Mouse (Mus musculus): ENCODE measurements around the gene Bpifb6.

Bpifb6 gene

GRCm38 (mm10) chr2:153931125-153931524 is 30.9 kb downstream of the Bpifb6 start:
- no peak for DNase-seq (ENCODE audit: low read depth, low spot score)
- Histone ChIP-seq H3K27me3 (ENCODE audit: control insufficient read depth, insufficient read depth, low read length, poor library complexity, severe bottlenecking) (no peaks in the 10 kb centered on the region), H3K36me3 (ENCODE audit: control insufficient read depth, insufficient read depth, low read length, poor library complexity, severe bottlenecking) (no peaks in the 10 kb centered on the region)

GRCm38 (mm10) chr2:153933311-153933710 is 33.1 kb downstream of the Bpifb6 start:
- Histone ChIP-seq H3K27me3 (ENCODE audit: control insufficient read depth, insufficient read depth, low read length, poor library complexity, severe bottlenecking) (no peaks in the 10 kb centered on the region), H3K36me3 (ENCODE audit: control insufficient read depth, insufficient read depth, low read length, poor library complexity, severe bottlenecking) (no peaks in the 10 kb centered on the region)
- no peak for DNase-seq (ENCODE audit: low read depth, low spot score)

GRCm38 (mm10) chr2:153935348-153935747 is 35.2 kb downstream of the Bpifb6 start:
- no peak for DNase-seq (ENCODE audit: low read depth, low spot score)
- H3K27me3 ChIP-seq (ENCODE audit: control insufficient read depth, insufficient read depth, low read length, poor library complexity, severe bottlenecking), result no peaks in the 10 kb centered on the region

GRCm38 (mm10) chr2:153937843-153938242 is 37.7 kb downstream of the Bpifb6 start, which contains the start of gene Bpifb4:
Bpifb4 (plus strand) TSS chr2:153938212.
- no peaks in the 10 kb centered on the region for H3K36me3 ChIP-seq (ENCODE audit: control insufficient read depth, insufficient read depth, low read length, poor library complexity, severe bottlenecking)
- DNase-seq (ENCODE audit: low read depth, low spot score), result no peak
- no peaks in the 10 kb centered on the region for H3K27me3 ChIP-seq (ENCODE audit: control insufficient read depth, insufficient read depth, low read length, poor library complexity, severe bottlenecking)

More at GRCm38 (mm10) chr2:153935348-153935747, 35.2 kb downstream of the Bpifb6 start:
- no peaks in the 10 kb centered on the region for H3K36me3 ChIP-seq (ENCODE audit: control insufficient read depth, insufficient read depth, low read length, poor library complexity, severe bottlenecking)

GRCm38 (mm10) chr2:153943537-153943936 is 43.3 kb downstream of the Bpifb6 start:
- DNase-seq (ENCODE audit: low read depth, low spot score), result peak; percentile 64
- Histone ChIP-seq H3K27me3 (ENCODE audit: control insufficient read depth, insufficient read depth, low read length, poor library complexity, severe bottlenecking) (no peaks in the 10 kb centered on the region), H3K36me3 (ENCODE audit: control insufficient read depth, insufficient read depth, low read length, poor library complexity, severe bottlenecking) (no peaks in the 10 kb centered on the region)

DNA sequence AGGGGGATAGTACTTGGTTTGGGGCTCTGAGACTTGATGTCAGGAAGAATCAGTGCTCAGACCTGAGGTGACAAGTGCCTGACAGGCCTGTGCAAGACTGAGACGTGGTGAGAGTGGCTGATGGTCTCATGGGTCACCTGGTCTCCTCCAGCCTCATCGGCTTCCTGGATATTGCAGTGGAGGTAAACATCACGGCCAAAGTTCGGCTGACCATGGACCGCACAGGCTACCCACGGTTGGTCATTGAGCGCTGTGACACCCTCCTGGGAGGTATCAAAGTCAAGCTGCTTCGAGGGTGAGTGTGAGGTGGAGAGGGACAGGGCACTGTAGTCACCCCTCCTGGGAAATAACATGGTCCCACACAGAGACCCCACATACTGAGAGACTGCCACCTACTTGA is 44.4 kb downstream of the Bpifb6 start:
- DNase-seq (ENCODE audit: low read depth, low spot score), result no peak
- no peaks in the 10 kb centered on the region for H3K27me3 ChIP-seq (ENCODE audit: control insufficient read depth, insufficient read depth, low read length, poor library complexity, severe bottlenecking)

GRCm38 (mm10) chr2:153952897-153953296 is 52.7 kb downstream of the Bpifb6 start:
- no peaks in the 10 kb centered on the region for H3K27me3 ChIP-seq (ENCODE audit: control insufficient read depth, insufficient read depth, low read length, poor library complexity, severe bottlenecking)
- peak; percentile 76 for DNase-seq (ENCODE audit: low read depth, low spot score)
- no peaks in the 10 kb centered on the region for H3K36me3 ChIP-seq (ENCODE audit: control insufficient read depth, insufficient read depth, low read length, poor library complexity, severe bottlenecking)

More for the DNA sequence above, 44.4 kb downstream of the Bpifb6 start:
- no peaks in the 10 kb centered on the region for H3K36me3 ChIP-seq (ENCODE audit: control insufficient read depth, insufficient read depth, low read length, poor library complexity, severe bottlenecking)

DNA sequence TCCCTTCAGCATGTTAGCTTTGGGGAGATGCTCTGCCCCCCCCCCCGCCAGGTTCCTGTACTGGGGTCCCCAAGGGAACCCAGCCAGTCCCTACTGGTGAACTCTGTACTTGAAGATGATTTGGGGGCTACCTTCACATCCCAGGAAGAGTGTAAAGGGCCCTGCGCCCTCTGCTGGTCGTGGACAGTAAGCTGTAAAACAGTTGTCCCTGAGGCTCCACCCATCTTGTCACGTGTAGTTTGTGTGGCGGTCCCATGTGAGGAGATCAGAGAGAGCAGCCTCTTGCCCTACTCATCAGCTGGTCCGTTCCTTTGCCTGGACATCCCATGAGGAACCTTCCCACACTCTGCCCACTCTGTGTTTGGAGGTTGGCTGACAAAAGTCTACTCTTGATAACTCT is 53.6 kb downstream of the Bpifb6 start:
- H3K27me3 ChIP-seq (ENCODE audit: control insufficient read depth, insufficient read depth, low read length, poor library complexity, severe bottlenecking), result no peaks in the 10 kb centered on the region
- peak; percentile 74 for DNase-seq (ENCODE audit: low read depth, low spot score)
- H3K36me3 ChIP-seq (ENCODE audit: control insufficient read depth, insufficient read depth, low read length, poor library complexity, severe bottlenecking), result no peaks in the 10 kb centered on the region
